Mouse (Mus musculus) kidney, adult 18-20 months (tissue): ENCODE results near the gene Ggct.
A peak's percentile ranks its signal among the peaks of the same experiment; 100 is the strongest.
"Not testable (repeated sequence)": the region's sequence is repeated elsewhere in the genome, so short reads cannot be mapped to it uniquely, and the experiment has no call there.

Experiments used
- DNase-seq: peaks from one replicate; pipeline ENCODE4 v3.0.0; 2021

Gene Ggct

GRCm38 (mm10) chr6:54992141-54992540 lies 609 bp downstream of the Ggct start:
- no peak for DNase-seq

GRCm38 (mm10) chr6:54991189-54991588 lies 1.6 kb downstream of the Ggct start:
- no peak for DNase-seq

- no peak for DNase-seq
Observed at GRCm38 (mm10) chr6:54988141-54988540, 4.6 kb downstream of the Ggct start.

- DNase-seq, result no peak
Observed at GRCm38 (mm10) chr6:54984096-54984495, 8.7 kb downstream of the Ggct start.

GRCm38 (mm10) chr6:54983526-54984050 lies 9.2 kb downstream of the Ggct start:
- DNase-seq, result no peak

GRCm38 (mm10) chr6:54979426-54979825 lies 13.3 kb downstream of the Ggct start:
- no peak for DNase-seq

- DNase-seq, result no peak
Observed at GRCm38 (mm10) chr6:54975616-54976015, 17.1 kb downstream of the Ggct start.

- no peak for DNase-seq
Observed at GRCm38 (mm10) chr6:54974501-54974900, 18.2 kb downstream of the Ggct start.

GRCm38 (mm10) chr6:54972929-54973211 lies 19.9 kb downstream of the Ggct start:
- peak; percentile 40 for DNase-seq

- DNase-seq, result peak; percentile 85
Observed at GRCm38 (mm10) chr6:54972111-54972928, 20.4 kb downstream of the Ggct start, which contains the start of gene Nod1. Gene Nod1, minus strand, starts transcription at chr6:54972612.

- peak; percentile 62 for DNase-seq
Observed at GRCm38 (mm10) chr6:54971731-54972110, 21.0 kb downstream of the Ggct start.

GRCm38 (mm10) chr6:54970506-54970905 lies 22.2 kb downstream of the Ggct start:
- no peak for DNase-seq

- DNase-seq, result no peak
Observed at GRCm38 (mm10) chr6:54969801-54970200, 22.9 kb downstream of the Ggct start.

GRCm38 (mm10) chr6:54967591-54967990 lies 25.2 kb downstream of the Ggct start:
- no peak for DNase-seq

GRCm38 (mm10) chr6:54965234-54965633 lies 27.5 kb downstream of the Ggct start:
- DNase-seq, result no peak

- DNase-seq, result no peak
Observed at GRCm38 (mm10) chr6:54964755-54965154, 28.0 kb downstream of the Ggct start.

GRCm38 (mm10) chr6:54963599-54963998 lies 29.2 kb downstream of the Ggct start:
- no peak for DNase-seq

- DNase-seq, result no peak
Observed at GRCm38 (mm10) chr6:54957655-54958054, 35.1 kb downstream of the Ggct start.

GRCm38 (mm10) chr6:54956425-54956824 lies 36.3 kb downstream of the Ggct start:
- DNase-seq, result no peak

GRCm38 (mm10) chr6:54955949-54956348 lies 36.8 kb downstream of the Ggct start:
- no peak for DNase-seq

- DNase-seq, result no peak
Observed at GRCm38 (mm10) chr6:54954659-54955414, 37.9 kb downstream of the Ggct start.

GRCm38 (mm10) chr6:54953399-54953798 lies 39.4 kb downstream of the Ggct start:
- DNase-seq, result not testable (repeated sequence)

GRCm38 (mm10) chr6:54952542-54952941 lies 40.2 kb downstream of the Ggct start:
- DNase-seq, result no peak

- no peak for DNase-seq
Observed at GRCm38 (mm10) chr6:54948682-54949081, 44.1 kb downstream of the Ggct start.
